Mouse (Mus musculus): ENCODE data around the gene Rho.

Gene Rho

GRCm38 (mm10) chr6:115931639-115932038 lies at the start of gene Rho:
Rho (plus strand) TSS chr6:115931748.
- DNase-seq (ENCODE audit: low read depth, low spot score) = no peak

- DNase-seq (ENCODE audit: low read depth, low spot score) = no peak
Measured at GRCm38 (mm10) chr6:115884018-115884417, 47.5 kb upstream of the Rho start.

DNA sequence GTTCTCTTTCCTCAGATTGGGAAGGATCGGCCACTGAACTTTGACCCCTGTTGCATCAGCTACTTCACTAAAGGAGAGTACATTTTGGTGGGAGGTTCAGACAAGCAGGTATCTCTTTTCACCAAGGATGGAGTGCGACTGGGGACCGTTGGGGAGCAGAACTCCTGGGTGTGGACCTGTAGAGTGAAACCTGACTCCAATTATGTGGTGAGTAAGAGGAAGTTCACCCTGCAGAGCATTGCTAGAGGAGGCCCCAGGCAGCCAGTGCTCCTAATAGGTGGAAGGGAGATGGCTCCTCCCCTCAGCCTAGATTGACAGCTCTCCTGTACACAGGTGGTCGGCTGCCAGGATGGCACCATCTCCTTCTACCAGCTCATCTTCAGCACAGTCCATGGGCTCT lies 44.7 kb upstream of the Rho start:
- DNase-seq (ENCODE audit: low read depth, low spot score) = no peak

GRCm38 (mm10) chr6:115888296-115888695 lies 43.3 kb upstream of the Rho start:
- no peak for DNase-seq (ENCODE audit: low read depth, low spot score)

- DNase-seq (ENCODE audit: low read depth, low spot score) = no peak
Measured at GRCm38 (mm10) chr6:115890601-115891000, 40.9 kb upstream of the Rho start.

GRCm38 (mm10) chr6:115891061-115891460 lies 40.5 kb upstream of the Rho start:
- no peak for DNase-seq (ENCODE audit: low read depth, low spot score)

GRCm38 (mm10) chr6:115891497-115892061 lies 40.0 kb upstream of the Rho start:
- DNase-seq (ENCODE audit: low read depth, low spot score) = no peak

DNA sequence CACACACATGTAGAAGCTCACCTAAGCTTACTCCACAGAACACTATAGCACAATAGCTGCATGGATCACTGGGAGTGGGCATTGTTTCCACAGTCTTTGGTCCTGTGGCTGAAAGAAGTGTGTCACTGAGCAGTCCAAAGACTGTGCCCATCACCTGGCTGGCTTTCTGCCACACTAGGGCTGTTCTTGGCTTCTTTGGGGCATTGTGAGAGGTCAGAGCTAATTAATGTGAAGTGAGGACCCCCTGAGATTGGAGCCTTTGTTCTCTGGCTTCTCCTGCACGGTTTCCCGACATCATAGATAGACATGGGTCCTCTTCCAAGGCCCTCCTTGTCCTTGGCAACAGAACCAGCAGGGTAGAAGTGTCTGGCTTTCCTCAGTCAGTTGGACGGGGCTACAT lies 39.2 kb upstream of the Rho start:
- no peak for DNase-seq (ENCODE audit: low read depth, low spot score)

DNA sequence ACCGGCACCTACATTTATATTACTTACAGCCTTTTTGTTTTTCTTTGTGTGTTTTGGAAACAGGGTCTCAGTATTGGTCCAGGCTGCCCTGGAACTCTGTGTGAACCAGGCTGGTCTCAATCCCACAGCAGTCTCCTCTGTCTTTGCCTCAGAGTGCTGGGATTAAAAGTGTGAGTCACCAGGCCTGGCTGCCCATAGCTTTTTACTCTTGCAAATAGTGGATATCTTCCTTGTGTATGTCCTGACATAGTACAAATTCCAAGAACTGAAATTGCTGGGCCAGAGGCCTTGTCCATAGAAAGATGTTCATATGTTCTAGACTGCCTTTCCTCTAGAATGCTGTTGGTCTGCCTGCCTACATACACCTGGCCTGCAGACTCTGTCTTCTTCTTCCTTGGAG lies 35.2 kb upstream of the Rho start:
- DNase-seq (ENCODE audit: low read depth, low spot score) = no peak

GRCm38 (mm10) chr6:115897117-115897516 lies 34.4 kb upstream of the Rho start:
- DNase-seq (ENCODE audit: low read depth, low spot score) = no peak

DNA sequence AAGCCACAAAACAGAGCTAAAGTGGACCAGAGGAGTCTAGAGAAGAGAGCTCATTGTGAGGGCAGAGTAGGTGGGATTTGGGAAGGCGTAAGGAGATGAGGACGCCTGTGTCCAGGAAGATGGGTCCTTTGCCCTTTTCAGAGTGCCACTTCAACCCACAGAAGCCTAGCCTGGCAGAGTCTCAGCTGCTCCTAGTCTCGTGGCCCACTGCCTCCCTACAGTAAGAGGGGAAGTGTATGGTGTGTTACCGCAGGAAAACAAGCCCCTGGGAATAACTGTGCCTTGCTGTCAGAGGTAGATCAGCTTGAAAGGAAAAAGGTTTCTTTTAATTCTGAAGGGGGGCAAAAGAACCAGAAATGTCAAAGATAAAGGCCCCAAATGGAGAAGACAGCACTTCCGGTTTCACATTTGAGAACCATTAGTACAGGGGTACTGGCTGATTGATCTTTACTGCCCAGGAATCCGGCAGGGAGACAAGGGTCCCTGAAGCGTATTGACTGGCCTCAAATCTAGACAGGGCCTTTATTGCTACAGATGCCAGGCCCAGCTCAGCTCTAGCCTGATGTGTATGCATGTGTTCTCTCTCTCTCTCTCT lies 33.5 kb upstream of the Rho start:
- DNase-seq (ENCODE audit: low read depth, low spot score) = no peak

GRCm38 (mm10) chr6:115901062-115901461 lies 30.5 kb upstream of the Rho start:
- DNase-seq (ENCODE audit: low read depth, low spot score) = no peak

DNA sequence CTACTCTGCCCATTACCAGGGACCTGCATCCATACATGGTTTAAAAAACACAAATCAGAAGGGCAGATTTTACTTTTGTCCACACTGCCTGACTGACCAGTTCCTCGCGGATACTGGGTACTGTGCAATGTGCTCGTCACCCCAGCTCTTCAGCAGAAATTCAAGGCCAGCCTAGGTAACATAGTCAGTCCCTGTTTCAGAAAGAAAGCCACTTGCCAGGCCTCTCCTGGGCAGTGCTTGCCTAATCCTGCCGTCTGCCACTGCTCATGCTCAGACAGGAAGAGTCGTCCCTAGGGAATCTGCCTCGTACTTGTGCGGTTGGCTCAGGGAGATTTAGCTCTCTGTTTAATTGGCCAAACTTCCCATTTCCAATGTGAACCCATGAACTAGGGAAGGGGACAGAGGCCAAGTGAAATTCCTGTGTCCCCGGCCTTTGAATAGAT lies 30.0 kb upstream of the Rho start:
- no peak for DNase-seq (ENCODE audit: low read depth, low spot score)

GRCm38 (mm10) chr6:115902545-115902944 lies 29.0 kb upstream of the Rho start:
- no peak for DNase-seq (ENCODE audit: low read depth, low spot score)

DNA sequence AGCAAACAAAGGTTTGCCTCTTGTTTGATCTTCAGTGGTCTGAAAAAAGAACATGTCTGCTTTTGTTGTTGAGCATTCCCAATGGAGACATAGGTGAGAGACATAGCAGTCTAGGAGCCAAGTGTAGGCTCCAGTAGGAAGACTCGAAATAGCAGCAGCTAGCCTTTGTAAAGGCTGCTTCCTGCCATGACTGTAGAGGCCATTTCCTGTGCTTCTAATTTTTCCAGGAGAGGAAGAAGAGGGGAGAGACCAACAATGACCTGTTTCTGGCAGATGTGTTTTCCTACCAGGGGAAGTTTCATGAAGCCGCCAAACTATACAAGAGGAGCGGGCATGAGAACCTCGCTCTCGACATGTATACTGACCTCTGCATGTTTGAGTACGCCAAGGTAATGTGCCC lies 26.0 kb upstream of the Rho start:
- DNase-seq (ENCODE audit: low read depth, low spot score) = no peak

- DNase-seq (ENCODE audit: low read depth, low spot score) = no peak
Measured at GRCm38 (mm10) chr6:115906455-115906854, 25.1 kb upstream of the Rho start.

DNA sequence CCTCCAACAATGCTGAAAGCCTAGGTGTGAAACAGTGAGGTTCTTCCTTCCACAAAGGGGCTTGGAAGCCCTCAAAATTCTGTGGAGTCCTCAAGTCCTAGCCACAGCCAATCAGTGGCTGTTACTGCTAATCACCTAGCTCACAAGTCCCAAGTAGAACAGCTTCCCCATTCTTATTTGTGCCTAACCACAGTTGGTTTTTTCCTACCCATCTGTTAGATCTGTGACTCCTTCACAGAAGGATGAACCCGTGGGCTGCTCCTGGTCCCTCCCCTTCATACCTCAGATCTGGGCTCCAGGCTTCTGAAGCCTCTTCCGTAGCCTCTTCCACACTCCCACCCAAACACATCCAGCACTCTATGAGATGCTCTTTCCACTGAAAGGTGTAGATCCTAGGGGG lies 24.7 kb upstream of the Rho start:
- DNase-seq (ENCODE audit: low read depth, low spot score) = no peak

DNA sequence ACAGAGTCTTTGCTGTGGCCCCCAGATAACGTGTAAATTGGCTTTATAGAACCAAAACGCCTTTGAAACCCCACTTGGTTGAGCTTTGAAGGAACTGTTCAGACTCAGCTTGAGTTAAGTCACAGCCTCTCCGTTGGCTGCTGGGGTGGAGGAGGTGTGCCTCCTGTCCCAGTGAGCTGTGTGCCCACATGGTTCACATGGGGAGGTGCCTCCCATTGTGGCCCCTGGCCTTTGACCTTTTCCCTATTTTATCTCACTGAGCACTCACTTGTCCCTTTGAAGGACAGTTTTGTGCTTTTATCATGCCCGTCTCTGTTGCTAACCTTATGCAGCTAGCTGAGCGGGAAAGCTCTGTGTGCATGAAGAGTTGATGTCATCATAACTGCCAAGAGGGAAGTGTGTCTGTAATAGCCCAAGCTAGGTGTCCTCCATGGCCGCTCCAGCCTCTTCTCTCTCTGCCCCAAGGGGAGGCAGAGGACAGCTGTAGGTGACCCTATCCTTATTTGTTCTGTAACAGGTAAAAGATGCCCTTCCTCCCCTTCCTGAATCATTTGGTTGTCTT lies 23.0 kb upstream of the Rho start:
- DNase-seq (ENCODE audit: low read depth, low spot score) = no peak

DNA sequence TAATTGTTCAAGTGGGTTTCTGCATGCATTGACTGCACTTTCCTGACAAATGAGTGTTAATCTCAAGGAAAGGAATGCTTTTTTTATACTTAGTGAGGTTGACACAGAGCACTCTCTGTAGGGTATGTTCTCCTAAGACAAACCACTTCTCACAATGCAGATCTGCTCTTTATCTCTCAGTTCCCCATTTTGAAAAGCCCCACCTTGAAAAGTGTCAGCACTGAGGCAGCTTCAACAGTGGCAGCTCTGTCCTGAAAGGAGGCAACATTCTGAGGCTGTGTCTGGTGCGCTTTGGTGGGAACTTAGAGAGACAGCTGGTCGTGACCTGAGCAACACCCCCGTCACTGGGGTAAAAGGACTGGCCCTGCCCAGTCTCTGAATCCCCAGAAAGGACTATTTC lies 22.5 kb upstream of the Rho start:
- no peak for DNase-seq (ENCODE audit: low read depth, low spot score)

DNA sequence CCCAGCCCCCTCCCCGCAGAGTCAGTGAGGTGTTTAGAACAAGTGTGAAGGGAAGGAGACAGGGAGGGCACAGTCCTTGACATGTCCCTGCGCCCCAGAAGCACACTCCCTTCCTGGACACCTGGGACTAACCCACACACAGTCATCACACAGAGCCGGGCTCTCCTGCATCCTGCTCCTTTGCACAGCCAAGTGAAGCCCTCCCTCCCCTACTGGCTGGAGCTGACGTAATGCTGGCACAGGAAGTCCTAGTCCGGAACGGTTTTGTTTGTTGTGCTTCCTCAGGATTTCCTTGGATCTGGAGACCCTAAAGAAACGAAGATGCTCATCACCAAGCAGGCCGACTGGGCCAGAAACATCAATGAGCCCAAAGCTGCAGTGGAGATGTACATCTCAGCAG lies 21.6 kb upstream of the Rho start:
- no peak for DNase-seq (ENCODE audit: low read depth, low spot score)

GRCm38 (mm10) chr6:115911763-115912162 lies 19.8 kb upstream of the Rho start:
- DNase-seq (ENCODE audit: low read depth, low spot score) = no peak

DNA sequence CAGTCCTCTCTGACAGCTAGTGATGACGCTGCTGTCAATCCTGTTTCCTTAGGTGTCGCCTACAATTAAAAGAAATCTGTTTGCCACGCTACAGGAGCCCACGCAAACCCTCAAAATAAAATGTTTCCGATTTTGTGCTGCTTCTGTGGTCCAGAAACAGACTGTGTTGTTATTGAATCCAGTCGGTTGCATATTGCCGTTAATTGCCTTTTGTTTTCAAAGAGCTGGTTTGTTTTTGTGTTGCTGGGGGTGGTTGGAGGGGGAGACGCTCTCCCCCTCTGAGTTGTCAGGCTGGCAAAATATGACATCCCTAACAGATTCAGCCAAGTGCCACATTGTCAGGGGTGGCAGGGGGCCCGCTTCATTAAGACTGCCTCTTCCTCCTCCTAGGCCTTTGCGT lies 18.1 kb upstream of the Rho start:
- DNase-seq (ENCODE audit: low read depth, low spot score) = no peak

DNA sequence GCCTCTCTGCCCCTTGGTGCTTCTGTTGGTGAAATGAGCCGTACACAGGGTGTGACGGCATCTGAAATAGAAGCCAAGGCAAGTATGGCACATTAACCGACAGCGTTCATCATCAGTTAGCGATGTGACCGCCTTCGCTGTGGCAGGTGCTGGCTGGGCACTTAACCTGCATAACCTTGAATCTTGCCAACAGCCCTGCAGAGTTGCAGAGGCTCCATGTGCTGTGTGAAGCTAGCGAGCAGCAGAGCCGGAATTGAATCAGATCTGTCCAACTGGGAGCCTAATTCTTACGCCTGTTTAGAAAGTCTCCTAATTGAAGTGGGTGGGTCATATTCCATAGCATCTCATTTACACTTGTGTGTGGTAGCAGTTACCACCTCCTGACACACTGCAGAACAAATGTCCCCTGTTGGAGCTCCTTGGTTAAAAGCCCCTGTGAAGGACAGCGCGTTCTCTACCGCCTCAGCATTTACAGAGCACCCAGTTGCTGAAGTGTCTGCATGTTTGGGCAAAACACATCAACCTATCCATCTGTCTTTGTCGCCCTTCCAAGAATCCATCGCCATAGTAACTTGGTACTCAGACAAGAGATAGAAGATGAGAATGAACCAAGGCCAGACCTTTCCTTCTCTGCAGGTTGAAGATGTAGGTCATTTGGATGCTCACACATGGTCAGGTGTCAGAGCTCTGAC lies 16.9 kb upstream of the Rho start:
- DNase-seq (ENCODE audit: low read depth, low spot score) = no peak
